Mouse (Mus musculus): ENCODE data around the gene Spag16. TPM values are rescaled to one million over a fixed set of nuclear protein-coding genes. Genes with fewer than 3 reads are reported as not detected.
"Not testable (repeated sequence)": the region's sequence is repeated elsewhere in the genome, so short reads cannot be mapped to it uniquely, and the experiment has no call there.

Spag16 gene
- polyA plus RNA-seq, 1 experiment = not detected

- Histone ChIP-seq H3K4me1 (ENCODE audit: control insufficient read depth, insufficient read depth, low read length) (no peaks in the 10 kb centered on the region), H3K4me3 (replicated peaks; ENCODE audit: control insufficient read depth, low read depth, low read length) (no peak overlapping the region), H3K27ac (ENCODE audit: control insufficient read depth, insufficient read depth, low read depth, low read length, poor library complexity) (no peak overlapping the region)
- TF ChIP-seq CTCF (IDR thresholded peaks at IDR 0.05; ENCODE audit: control insufficient read depth, insufficient read depth, low read length) = no peak
- no peak for TF ChIP-seq POLR2A (IDR thresholded peaks at IDR 0.05; ENCODE audit: borderline replicate concordance, control insufficient read depth, low read depth, low read length)
- 72% methylated on average over 7 of the region's 7 CpGs for WGBS
Observed at GRCm38 (mm10) chr1:69828872-69829479, 2.2 kb downstream of the Spag16 start.

- no peaks in the 10 kb centered on the region for H3K4me1 ChIP-seq (ENCODE audit: control insufficient read depth, insufficient read depth, low read length)
- no peak overlapping the region for H3K4me3 ChIP-seq (replicated peaks; ENCODE audit: control insufficient read depth, low read depth, low read length)
- no peak overlapping the region for H3K27ac ChIP-seq (ENCODE audit: control insufficient read depth, insufficient read depth, low read depth, low read length, poor library complexity)
- WGBS = 39% methylated on average over 1 of the region's 1 CpGs
- TF ChIP-seq CTCF (IDR thresholded peaks at IDR 0.05; ENCODE audit: control insufficient read depth, insufficient read depth, low read length) = no peak
- no peak for TF ChIP-seq POLR2A (IDR thresholded peaks at IDR 0.05; ENCODE audit: borderline replicate concordance, control insufficient read depth, low read depth, low read length)
Observed at GRCm38 (mm10) chr1:69830586-69830985, 3.8 kb downstream of the Spag16 start.

- Histone ChIP-seq H3K27ac (ENCODE audit: control insufficient read depth, insufficient read depth, low read depth, low read length, poor library complexity) (no peak overlapping the region), H3K4me1 (ENCODE audit: control insufficient read depth, insufficient read depth, low read length) (no peaks in the 10 kb centered on the region), H3K4me3 (replicated peaks; ENCODE audit: control insufficient read depth, low read depth, low read length) (no peak overlapping the region)
- TF ChIP-seq CTCF (IDR thresholded peaks at IDR 0.05; ENCODE audit: control insufficient read depth, insufficient read depth, low read length) (no peak), POLR2A (IDR thresholded peaks at IDR 0.05; ENCODE audit: borderline replicate concordance, control insufficient read depth, low read depth, low read length) (no peak)
- 50% methylated on average over 2 of the region's 2 CpGs for WGBS
Observed at GRCm38 (mm10) chr1:69831002-69831401, 4.2 kb downstream of the Spag16 start.

- H3K27ac ChIP-seq (ENCODE audit: control insufficient read depth, insufficient read depth, low read depth, low read length, poor library complexity); H3K4me1 ChIP-seq (ENCODE audit: control insufficient read depth, insufficient read depth, low read length); H3K4me3 ChIP-seq (replicated peaks; ENCODE audit: control insufficient read depth, low read depth, low read length): not testable (repeated sequence)
- WGBS = 79% methylated on average over 4 of the region's 4 CpGs
Observed at GRCm38 (mm10) chr1:69833476-69833875, 6.7 kb downstream of the Spag16 start.

DNA sequence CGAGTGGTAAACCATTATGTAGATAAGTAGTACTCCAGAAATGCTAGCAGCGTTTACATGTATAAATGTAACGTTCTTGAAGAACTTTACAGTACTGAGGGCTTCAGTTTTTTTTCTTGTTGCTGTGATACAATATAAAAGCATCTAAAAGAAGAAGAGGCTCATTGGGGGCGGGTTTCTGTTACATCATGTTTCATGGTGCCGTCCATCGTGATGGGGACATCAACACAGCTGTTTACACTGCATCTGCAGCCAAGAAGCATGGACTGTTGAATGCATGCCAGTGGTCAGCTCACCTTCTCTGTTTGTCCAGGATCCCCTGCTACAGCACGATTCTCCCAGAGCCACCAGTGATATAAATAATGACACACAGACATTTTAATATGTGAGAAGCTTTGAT is 26.7 kb downstream of the Spag16 start:
- 76% methylated on average over 7 of the region's 7 CpGs for WGBS
- Histone ChIP-seq H3K4me3 (replicated peaks; ENCODE audit: control insufficient read depth, low read depth, low read length) (no peak overlapping the region), H3K4me1 (ENCODE audit: control insufficient read depth, insufficient read depth, low read length) (no peaks in the 10 kb centered on the region), H3K27ac (ENCODE audit: control insufficient read depth, insufficient read depth, low read depth, low read length, poor library complexity) (no peak overlapping the region)
- TF ChIP-seq POLR2A (IDR thresholded peaks at IDR 0.05; ENCODE audit: borderline replicate concordance, control insufficient read depth, low read depth, low read length) = no peak
- no peak for TF ChIP-seq CTCF (IDR thresholded peaks at IDR 0.05; ENCODE audit: control insufficient read depth, insufficient read depth, low read length)

GRCm38 (mm10) chr1:69867776-69868175 is 41.0 kb downstream of the Spag16 start:
- H3K4me1 ChIP-seq (ENCODE audit: control insufficient read depth, insufficient read depth, low read length) = no peaks in the 10 kb centered on the region
- TF ChIP-seq CTCF (IDR thresholded peaks at IDR 0.05; ENCODE audit: control insufficient read depth, insufficient read depth, low read length) (no peak), POLR2A (IDR thresholded peaks at IDR 0.05; ENCODE audit: borderline replicate concordance, control insufficient read depth, low read depth, low read length) (no peak)
- no peak overlapping the region for H3K4me3 ChIP-seq (replicated peaks; ENCODE audit: control insufficient read depth, low read depth, low read length)
- 68% methylated on average over 4 of the region's 4 CpGs for WGBS
- H3K27ac ChIP-seq (ENCODE audit: control insufficient read depth, insufficient read depth, low read depth, low read length, poor library complexity) = no peak overlapping the region

DNA sequence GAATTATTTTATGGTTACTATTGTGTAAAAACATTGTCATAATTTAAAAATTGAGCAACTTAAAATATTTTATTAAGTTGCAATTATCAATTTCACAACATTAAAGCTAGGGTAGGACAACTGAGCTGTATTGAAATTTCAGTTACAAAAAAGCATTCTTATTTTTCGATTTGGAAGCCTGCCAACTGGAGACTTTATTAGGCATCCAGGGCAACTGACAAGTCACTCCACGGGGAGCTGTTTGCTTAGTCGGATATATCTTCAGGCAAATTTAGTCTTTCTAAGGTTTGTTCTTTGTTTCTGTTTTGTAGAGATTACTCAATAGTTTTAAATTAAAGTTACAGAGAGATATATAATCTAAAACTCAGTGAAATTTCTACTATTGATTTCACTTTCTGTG is 129.8 kb downstream of the Spag16 start:
- Histone ChIP-seq H3K4me1 (ENCODE audit: control insufficient read depth, insufficient read depth, low read length) (no peaks in the 10 kb centered on the region), H3K27ac (ENCODE audit: control insufficient read depth, insufficient read depth, low read depth, low read length, poor library complexity) (no peak overlapping the region), H3K4me3 (replicated peaks; ENCODE audit: control insufficient read depth, low read depth, low read length) (no peak overlapping the region)
- TF ChIP-seq CTCF (IDR thresholded peaks at IDR 0.05; ENCODE audit: control insufficient read depth, insufficient read depth, low read length) = no peak
- TF ChIP-seq POLR2A (IDR thresholded peaks at IDR 0.05; ENCODE audit: borderline replicate concordance, control insufficient read depth, low read depth, low read length) = no peak
- 68% methylated on average over 3 of the region's 3 CpGs for WGBS

GRCm38 (mm10) chr1:69996874-69997273 is 170.1 kb downstream of the Spag16 start:
- H3K4me1 ChIP-seq (ENCODE audit: control insufficient read depth, insufficient read depth, low read length) = no peaks in the 10 kb centered on the region

GRCm38 (mm10) chr1:70012991-70013390 is 186.2 kb downstream of the Spag16 start:
- 63% methylated on average over 3 of the region's 3 CpGs for WGBS
- Histone ChIP-seq H3K4me1 (ENCODE audit: control insufficient read depth, insufficient read depth, low read length) (no peaks in the 10 kb centered on the region), H3K27ac (ENCODE audit: control insufficient read depth, insufficient read depth, low read depth, low read length, poor library complexity) (no peak overlapping the region), H3K4me3 (replicated peaks; ENCODE audit: control insufficient read depth, low read depth, low read length) (no peak overlapping the region)
- TF ChIP-seq CTCF (IDR thresholded peaks at IDR 0.05; ENCODE audit: control insufficient read depth, insufficient read depth, low read length) (no peak), POLR2A (IDR thresholded peaks at IDR 0.05; ENCODE audit: borderline replicate concordance, control insufficient read depth, low read depth, low read length) (no peak)

More at GRCm38 (mm10) chr1:69996874-69997273, 170.1 kb downstream of the Spag16 start:
- H3K27ac ChIP-seq (ENCODE audit: control insufficient read depth, insufficient read depth, low read depth, low read length, poor library complexity) = no peak overlapping the region
- TF ChIP-seq POLR2A (IDR thresholded peaks at IDR 0.05; ENCODE audit: borderline replicate concordance, control insufficient read depth, low read depth, low read length) (no peak), CTCF (IDR thresholded peaks at IDR 0.05; ENCODE audit: control insufficient read depth, insufficient read depth, low read length) (no peak)
- H3K4me3 ChIP-seq (replicated peaks; ENCODE audit: control insufficient read depth, low read depth, low read length) = no peak overlapping the region
